Mouse (Mus musculus) hematopoietic stem cell, adult 5-6 weeks (primary cell): ENCODE measurements around the gene Fndc3b. TPM values are rescaled to one million over a fixed set of nuclear protein-coding genes. Genes with fewer than 3 reads are reported as not detected.
"Not testable (repeated sequence)": the region's sequence is repeated elsewhere in the genome, so short reads cannot be mapped to it uniquely, and the experiment has no call there.

ENCODE experiments used
- ATAC-seq, 2 experiments: fragments of 125-278 bp in 1 of 2; replicated peaks in 1 of 2; 2 replicates each; pipeline ENCODE4 v1.8.0; 2016 to 2017; ENCODE audit warnings: inconsistent platforms in 2 of 2, mild to moderate bottlenecking in 2 of 2, moderate number of reproducible peaks in 2 of 2, low read depth in 1 of 2, moderate TSS enrichment in 1 of 2; ENCODE audit not compliant: low FRiP score in 2 of 2, poor library complexity in 2 of 2, severe bottlenecking in 2 of 2, insufficient read depth in 1 of 2, low TSS enrichment in 1 of 2
- total RNA-seq: library from RNA; stranded (forward); fragments of 172-1452, 232-1000 nt; gene quantifications from 2 replicates; pipeline ENCODE4 v1.2.3, GENCODE M21; 2017

The Fndc3b gene
- total RNA-seq, 1 experiment from 2014 or later: 6.5 TPM

- not testable (repeated sequence) for ATAC-seq
Measured at GRCm38 (mm10) chr3:27400996-27401395, 310.1 kb downstream of the Fndc3b start.

DNA sequence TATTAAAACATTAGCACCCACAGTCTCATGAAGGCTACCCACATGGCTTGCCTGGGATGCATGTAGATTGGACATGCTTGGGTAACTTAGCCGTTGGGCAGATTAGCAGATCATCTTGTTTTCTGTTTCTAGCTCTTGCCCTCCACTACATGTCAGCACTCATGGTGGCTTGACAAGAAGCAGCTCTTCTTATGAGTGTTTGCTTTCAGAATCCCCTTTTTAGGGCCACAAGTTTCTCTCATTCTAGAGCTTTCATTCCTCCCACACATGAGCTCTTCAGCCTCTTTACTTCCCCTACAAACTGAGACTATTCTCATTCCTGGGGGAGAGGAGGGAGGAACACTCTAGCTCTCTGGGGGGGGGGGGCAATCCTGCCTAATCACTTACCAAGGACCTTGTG is 321.2 kb downstream of the Fndc3b start:
- no peak for ATAC-seq

DNA sequence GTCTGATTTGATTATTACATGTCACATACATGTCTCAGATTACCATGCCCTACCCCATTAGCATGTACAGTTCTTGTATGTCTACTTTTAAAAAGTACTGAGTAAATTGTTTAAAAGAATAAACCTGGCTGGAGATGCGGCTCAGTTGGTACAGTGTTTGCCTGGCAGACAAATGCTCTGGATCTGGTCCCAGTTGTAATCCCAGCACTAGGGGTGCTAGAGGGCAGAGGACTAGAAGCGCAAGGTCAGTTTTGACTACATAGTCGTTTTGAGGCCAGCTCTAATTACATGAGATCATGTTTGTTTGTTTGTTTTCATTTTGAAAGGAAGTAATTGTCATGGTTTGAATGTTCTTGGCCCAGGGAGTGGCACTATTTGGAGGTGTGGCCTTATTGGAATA is 326.3 kb downstream of the Fndc3b start:
- no peak for ATAC-seq

- no peak for ATAC-seq
Measured at GRCm38 (mm10) chr3:27377935-27378334, 333.2 kb downstream of the Fndc3b start.

GRCm38 (mm10) chr3:27374396-27374795 is 336.7 kb downstream of the Fndc3b start:
- no peak for ATAC-seq

DNA sequence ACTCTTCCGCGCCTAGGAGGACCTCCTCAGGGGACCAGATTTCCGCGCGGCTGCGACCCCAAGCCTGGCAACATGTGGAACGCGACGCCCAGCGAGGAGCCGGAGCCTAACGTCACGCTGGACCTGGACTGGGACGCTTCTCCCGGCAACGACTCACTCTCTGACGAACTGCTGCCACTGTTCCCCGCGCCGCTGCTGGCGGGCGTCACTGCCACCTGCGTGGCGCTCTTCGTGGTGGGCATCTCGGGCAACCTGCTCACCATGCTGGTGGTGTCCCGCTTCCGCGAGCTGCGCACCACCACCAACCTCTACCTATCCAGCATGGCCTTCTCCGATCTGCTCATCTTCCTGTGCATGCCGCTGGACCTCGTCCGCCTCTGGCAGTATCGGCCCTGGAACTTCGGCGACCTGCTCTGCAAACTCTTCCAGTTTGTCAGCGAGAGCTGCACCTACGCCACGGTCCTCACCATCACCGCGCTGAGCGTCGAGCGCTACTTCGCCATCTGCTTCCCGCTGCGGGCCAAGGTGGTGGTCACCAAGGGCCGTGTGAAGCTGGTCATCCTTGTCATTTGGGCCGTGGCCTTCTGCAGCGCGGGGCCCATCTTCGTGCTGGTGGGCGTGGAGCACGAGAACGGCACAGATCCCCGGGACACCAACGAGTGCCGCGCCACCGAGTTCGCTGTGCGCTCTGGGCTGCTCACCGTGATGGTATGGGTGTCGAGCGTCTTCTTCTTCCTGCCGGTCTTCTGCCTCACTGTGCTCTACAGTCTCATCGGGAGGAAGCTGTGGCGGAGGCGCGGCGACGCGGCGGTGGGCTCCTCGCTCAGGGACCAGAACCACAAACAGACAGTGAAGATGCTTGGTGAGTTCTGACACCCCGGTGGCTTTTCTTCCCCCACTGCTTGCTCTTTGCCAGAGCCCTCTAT is 339.1 kb downstream of the Fndc3b start:
- ATAC-seq: peak in 1 of 2 experiments; percentile 32; a peak in 1 of 4 replicates

- ATAC-seq: no peak
Measured at GRCm38 (mm10) chr3:27371276-27371621, 339.9 kb downstream of the Fndc3b start, which contains the start of gene Ghsr. TSS of gene Ghsr (plus strand) at chr3:27371351.

GRCm38 (mm10) chr3:27370582-27371275 is 340.4 kb downstream of the Fndc3b start:
- no peak for ATAC-seq

DNA sequence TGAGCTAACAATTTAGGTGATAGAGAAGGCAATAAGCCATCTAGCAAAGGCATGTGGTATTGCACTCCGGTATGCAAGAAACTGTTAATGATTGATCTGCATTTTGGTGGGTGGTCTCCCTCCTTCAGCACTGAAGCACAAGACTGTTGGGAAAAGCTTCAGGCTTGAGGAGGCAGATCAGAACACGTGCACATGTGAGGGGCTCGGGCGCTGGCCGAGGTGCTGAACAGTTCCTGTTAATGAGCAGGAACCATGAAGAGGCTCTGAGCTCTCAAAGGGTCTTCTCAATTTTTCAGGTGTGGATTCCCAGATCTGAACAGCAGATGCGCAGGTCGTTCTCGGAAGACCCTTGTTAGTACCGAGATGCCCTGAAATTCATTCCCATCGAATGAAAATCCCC is 341.0 kb downstream of the Fndc3b start:
- ATAC-seq: peak; percentile 58 to 67; a peak in 2 of 4 replicates

Other genes with a start within 250 kb of the Fndc3b start
- gene Tmem212, start 185.1 kb upstream of the Fndc3b start, total RNA-seq: not detected in 2 replicates
- gene Pld1, start 227.4 kb upstream of the Fndc3b start, total RNA-seq: 5.9 and 12.1 TPM in 2 replicates